Mouse (Mus musculus): Measurements from ENCODE around the gene Pnpla5.
"Not testable (repeated sequence)": the region's sequence is repeated elsewhere in the genome, so short reads cannot be mapped to it uniquely, and the experiment has no call there.

The Pnpla5 gene

GRCm38 (mm10) chr15:84116466-84116865 lies 6.5 kb downstream of the Pnpla5 start:
- DNase-seq (ENCODE audit: low spot score) = no peak

DNA sequence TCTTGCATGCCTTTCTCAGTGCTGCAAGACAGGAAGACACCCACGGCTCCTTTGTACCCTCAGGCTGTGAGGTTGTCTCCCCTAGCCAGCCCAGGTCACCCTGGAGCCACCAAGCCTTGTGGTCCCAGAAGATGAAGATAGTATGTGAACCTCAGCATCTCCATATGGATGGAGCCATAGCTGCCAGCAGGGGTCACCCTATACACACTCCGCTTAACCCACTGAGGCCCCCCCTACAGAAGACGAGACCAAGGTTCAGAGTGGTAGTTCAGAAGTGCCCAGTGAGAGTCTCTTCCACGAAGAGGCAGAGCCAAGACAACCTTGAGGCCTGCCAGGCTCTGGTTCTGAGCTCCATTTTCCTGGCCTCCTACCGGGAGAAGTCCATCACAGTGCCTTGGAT lies 7.2 kb downstream of the Pnpla5 start:
- DNase-seq (ENCODE audit: low spot score) = peak; percentile 46

GRCm38 (mm10) chr15:84113873-84114272 lies 9.1 kb downstream of the Pnpla5 start:
- DNase-seq (ENCODE audit: low spot score) = no peak

DNA sequence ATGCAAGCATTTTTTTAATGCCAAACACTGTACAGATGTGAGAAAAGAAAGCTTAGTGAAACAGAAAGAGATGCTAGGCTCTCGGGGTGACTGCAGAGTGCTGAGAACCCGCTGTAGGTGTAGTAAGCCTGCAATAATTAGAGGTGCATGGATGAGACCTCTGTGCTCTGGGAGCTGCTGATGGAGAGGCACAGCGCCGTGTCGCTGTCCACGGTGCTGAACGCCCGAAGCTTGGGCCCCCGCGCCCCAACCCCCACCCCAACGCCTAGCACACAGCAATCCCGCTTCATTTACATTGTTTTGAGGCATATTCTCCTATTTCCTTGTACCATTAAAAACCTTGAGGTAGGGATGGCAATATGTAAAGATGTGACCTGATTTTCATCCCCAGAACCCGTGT lies 14.1 kb downstream of the Pnpla5 start:
- DNase-seq (ENCODE audit: low spot score) = no peak

DNA sequence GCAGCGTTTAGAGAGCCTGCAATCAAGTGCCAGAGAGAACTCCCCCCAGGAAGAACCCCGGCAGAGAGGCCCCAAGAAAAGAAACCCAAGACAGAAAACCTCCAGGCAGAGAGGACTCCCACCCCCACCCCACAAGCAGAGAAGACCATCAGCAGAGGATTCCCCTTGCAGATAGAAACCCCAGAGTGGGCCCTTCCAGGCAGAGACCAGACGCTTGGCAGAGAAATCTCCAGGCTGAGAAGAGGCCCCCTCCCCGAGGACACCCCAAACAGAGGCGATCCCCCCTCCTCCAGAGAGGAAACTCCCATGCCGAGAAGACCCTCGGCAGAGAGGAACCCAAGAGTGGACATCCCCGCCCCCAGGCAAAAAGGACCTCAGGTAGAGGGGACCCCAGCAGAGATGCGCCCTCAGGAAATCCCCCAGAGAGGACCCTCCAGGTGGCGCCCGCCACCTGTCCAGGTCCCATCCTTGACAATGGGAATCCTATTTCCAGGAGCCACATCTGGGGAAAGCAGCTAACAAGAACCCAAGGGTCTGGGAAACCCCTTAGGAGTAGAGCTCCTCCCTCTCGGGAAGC lies 17.0 kb downstream of the Pnpla5 start:
- DNase-seq (ENCODE audit: low spot score) = no peak

GRCm38 (mm10) chr15:84105105-84105923 lies 17.7 kb downstream of the Pnpla5 start, which contains the start of gene Sult4a1:
TSS of gene Sult4a1 (minus strand) at chr15:84105754.
- peak; percentile 81 for DNase-seq (ENCODE audit: low spot score)

GRCm38 (mm10) chr15:84104626-84105025 lies 18.3 kb downstream of the Pnpla5 start:
- DNase-seq (ENCODE audit: low spot score) = no peak

- DNase-seq (ENCODE audit: low spot score) = not testable (repeated sequence)
Observed at GRCm38 (mm10) chr15:84097536-84097935, 25.4 kb downstream of the Pnpla5 start.

- DNase-seq (ENCODE audit: low spot score) = no peak
Observed at GRCm38 (mm10) chr15:84096051-84096450, 26.9 kb downstream of the Pnpla5 start.

- no peak for DNase-seq (ENCODE audit: low spot score)
Observed at GRCm38 (mm10) chr15:84094921-84095320, 28.1 kb downstream of the Pnpla5 start.

DNA sequence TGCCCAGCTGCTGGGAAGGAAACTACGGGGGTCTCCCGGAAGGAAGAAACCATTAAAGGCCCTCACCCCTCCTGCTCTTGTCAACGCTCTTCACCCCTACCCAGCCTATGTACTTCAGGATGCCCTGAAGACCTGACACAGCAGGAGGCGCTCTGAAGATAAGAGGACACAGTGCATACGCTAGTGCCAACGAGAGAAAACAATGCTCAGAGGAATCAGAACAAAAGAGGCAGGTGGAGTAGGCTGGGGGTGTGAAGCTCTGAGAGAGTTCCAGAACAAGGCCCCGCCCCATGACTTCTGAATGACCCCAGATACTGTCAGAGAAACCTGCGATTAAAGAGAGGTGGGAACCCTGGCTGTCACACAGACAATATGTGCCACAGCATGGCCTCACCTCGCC lies 36.2 kb downstream of the Pnpla5 start:
- no peak for DNase-seq (ENCODE audit: low spot score)

- no peak for DNase-seq (ENCODE audit: low spot score)
Observed at GRCm38 (mm10) chr15:84086364-84086763, 36.6 kb downstream of the Pnpla5 start.

GRCm38 (mm10) chr15:84080069-84080468 lies 42.9 kb downstream of the Pnpla5 start:
- DNase-seq (ENCODE audit: low spot score) = no peak

DNA sequence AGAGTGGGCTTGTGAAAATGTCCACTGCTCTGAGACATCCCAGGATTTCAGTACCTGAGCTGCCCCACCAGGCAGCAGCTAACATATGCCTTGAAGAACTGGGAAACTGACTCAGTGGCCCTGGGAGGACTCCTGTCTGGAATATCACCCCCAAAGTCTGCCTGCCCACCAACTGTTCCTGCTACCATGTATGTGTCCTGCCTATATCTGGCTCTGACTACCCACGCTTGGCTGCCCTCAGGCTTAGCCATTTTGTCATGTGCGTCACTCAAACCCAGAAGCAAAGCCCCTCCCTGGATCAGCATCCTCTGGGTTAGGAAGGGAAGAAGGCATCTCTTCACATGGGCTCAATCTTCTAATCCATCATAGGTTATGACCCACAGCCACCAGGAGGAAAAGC lies 43.5 kb downstream of the Pnpla5 start:
- DNase-seq (ENCODE audit: low spot score) = no peak

DNA sequence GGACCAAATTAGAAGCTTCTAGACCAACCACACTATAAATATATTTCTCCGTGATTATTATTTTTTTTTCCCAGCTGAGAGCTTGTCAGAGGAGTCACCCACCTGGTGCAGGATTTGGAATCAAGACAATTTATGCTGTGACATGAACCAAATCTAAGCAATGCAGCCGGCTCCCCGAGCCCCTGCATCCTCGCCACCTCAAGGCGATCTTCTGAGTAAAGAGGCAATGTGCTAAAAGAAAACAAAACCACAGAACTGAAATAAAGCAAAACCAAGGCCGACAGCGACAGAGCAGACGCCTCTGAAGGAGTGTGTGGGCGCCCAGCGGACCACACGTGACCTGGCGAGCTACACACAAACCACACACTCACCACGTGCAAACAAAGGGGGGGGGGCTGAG lies 44.3 kb downstream of the Pnpla5 start:
- DNase-seq (ENCODE audit: low spot score) = no peak

GRCm38 (mm10) chr15:84077151-84077550 lies 45.8 kb downstream of the Pnpla5 start:
- DNase-seq (ENCODE audit: low spot score) = no peak

DNA sequence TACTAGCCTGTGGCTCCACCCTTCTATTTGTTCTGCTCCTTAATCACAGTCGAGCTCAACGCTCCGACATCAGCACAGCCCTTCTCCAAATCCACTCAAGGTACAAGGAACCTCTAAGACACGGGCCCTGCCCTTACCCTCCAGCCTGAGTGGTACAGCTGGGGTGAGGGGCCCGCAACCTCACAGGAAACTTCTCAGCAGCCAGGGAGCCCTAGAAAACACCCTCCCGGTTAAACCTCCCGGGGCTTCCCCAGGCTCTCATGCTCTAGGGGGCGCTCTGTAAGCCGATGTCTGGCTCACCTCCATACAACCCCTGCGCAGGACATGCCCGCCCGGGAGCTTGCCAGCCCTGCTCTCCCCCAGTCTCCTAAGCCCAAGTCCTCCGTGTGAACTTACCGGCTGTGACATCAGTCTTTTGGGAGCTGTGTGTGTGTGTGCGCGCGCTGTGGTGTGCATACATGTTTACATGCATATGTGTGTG lies 48.2 kb downstream of the Pnpla5 start:
- DNase-seq (ENCODE audit: low spot score) = no peak

- DNase-seq (ENCODE audit: low spot score) = peak; percentile 83
Observed at GRCm38 (mm10) chr15:84073911-84074704, 48.9 kb downstream of the Pnpla5 start.

DNA sequence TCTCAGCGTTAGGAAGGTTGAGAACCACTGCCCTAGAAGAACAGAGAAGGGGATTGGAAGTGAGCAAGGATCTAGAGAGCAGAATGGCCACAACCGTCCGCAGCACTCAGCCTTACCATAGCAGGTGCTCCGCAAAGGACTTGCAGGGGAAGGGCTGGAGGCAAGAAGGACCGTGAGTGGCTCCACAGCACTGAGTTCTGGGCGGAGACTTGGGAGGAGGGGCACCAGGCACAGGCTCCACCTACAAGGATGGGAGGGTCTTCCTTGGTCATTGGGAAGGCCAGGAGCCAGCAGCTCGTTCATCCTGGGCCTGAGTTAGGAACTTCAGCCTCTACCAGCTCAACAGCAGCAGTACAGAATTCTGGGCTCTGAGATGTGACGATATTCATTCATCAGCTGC lies 49.9 kb downstream of the Pnpla5 start:
- DNase-seq (ENCODE audit: low spot score) = no peak

GRCm38 (mm10) chr15:84072226-84072625 lies 50.7 kb downstream of the Pnpla5 start:
- peak; percentile 85 for DNase-seq (ENCODE audit: low spot score)

- peak; percentile 46 for DNase-seq (ENCODE audit: low spot score)
Observed at GRCm38 (mm10) chr15:84070116-84070676, 52.8 kb downstream of the Pnpla5 start.

DNA sequence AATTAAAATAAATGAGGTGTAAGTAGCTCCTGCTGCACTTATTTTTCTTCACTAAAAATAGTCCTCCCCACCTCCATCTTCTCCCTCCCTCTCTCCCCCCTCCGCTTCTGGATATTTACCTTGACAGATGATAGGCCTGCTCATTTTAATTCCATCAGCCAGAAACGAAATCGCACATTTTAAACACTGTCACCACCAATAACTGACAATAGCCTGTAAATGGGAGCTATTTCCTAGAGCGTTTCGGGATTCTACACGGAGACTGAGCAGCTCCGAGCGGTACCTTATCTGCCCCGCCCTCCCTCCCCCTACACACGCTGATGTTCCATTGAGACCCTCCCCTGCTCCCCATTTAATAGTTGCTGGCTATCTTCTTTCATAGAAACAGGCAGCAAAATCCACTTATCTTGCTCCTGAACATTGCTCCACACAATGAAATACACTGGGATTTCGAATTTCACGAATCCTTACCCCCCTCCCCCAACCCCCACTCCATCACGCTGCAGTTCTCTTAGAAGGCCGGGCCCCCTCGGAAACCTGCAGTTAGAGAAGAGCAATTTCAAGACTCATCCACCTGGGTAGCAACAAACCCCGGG lies 53.4 kb downstream of the Pnpla5 start:
- DNase-seq (ENCODE audit: low spot score) = no peak

All from MN1 (cell line).